ENCODE assay signal across 19 mouse cellular contexts in genomic region chr8:98684531-98684930, GRCm38 (mm10).
"Had no signal": no experiment of that assay in that cellular context is flagged by ENCODE, and none has a peak within 500 bp of the region (broad histone marks: within the 10 kb centered on the region; RNA-seq: fewer than 3 reads in every experiment).

No protein-coding gene starts in this region.

- H3K9me3 ChIP-seq: limb, embryonic 12.5 days; limb, embryonic 15.5 days; midbrain, embryonic 12.5 days; midbrain, embryonic 15.5 days; neural tube, embryonic 13.5 days had no signal

- H3K9ac ChIP-seq: limb, embryonic 12.5 days; limb, embryonic 15.5 days; liver, embryonic 14.5 days; liver, postnatal 0 days; lung, embryonic 14.5 days; midbrain, embryonic 12.5 days; midbrain, embryonic 15.5 days; neural tube, embryonic 13.5 days had no signal

- H3K27ac ChIP-seq: limb, embryonic 12.5 days; limb, embryonic 15.5 days; liver, embryonic 14.5 days; macrophage; midbrain, embryonic 12.5 days; midbrain, embryonic 15.5 days; neural tube, embryonic 13.5 days; stomach, postnatal 0 days had no signal

- H3K4me3 ChIP-seq: limb, embryonic 12.5 days; limb, embryonic 15.5 days; midbrain, embryonic 12.5 days; midbrain, embryonic 15.5 days; myocyte; neural tube, embryonic 13.5 days had no signal

- H3K4me2 ChIP-seq: limb, embryonic 12.5 days; limb, embryonic 15.5 days; liver, embryonic 11.5 days; lung, embryonic 14.5 days; midbrain, embryonic 12.5 days; midbrain, embryonic 15.5 days; neural tube, embryonic 13.5 days had no signal

- H3K36me3 ChIP-seq: limb, embryonic 12.5 days; limb, embryonic 15.5 days; midbrain, embryonic 12.5 days; midbrain, embryonic 15.5 days; neural tube, embryonic 13.5 days had no signal

- H3K4me1 ChIP-seq: limb, embryonic 12.5 days; limb, embryonic 15.5 days; midbrain, embryonic 12.5 days; midbrain, embryonic 15.5 days; neural tube, embryonic 13.5 days had no signal

- ATAC-seq: liver, postnatal 0 days; lung, postnatal 0 days; midbrain, embryonic 15.5 days had no signal

- DNase-seq: kidney, adult 18-20 months; kidney, adult 9 months; kidney, postnatal 14 days; kidney, postnatal 4 days; liver, postnatal 0 days; lung, embryonic 14.5 days; retina, postnatal 1 day; thymus, postnatal 25 days had no signal

- H3K27me3 ChIP-seq: limb, embryonic 12.5 days; limb, embryonic 15.5 days; midbrain, embryonic 12.5 days; midbrain, embryonic 15.5 days; neural tube, embryonic 13.5 days had no signal
